Mouse (Mus musculus) spleen, postnatal 4 days (tissue): Measurements from ENCODE around the gene Fbxl18.
"Not testable (repeated sequence)": the region's sequence is repeated elsewhere in the genome, so short reads cannot be mapped to it uniquely, and the experiment has no call there.

Source experiments
- DNase-seq, 2 experiments: peaks; one replicate each; pipeline ENCODE4 v3.0.0; 2022; ENCODE audit warnings: low spot score in 2 of 2

Fbxl18 gene

GRCm38 (mm10) chr5:142874791-142875512 lies 20.3 kb downstream of the Fbxl18 start:
- DNase-seq: no peak

- DNase-seq: no peak
These were observed 21.5 kb downstream of the Fbxl18 start for GRCm38 (mm10) chr5:142873718-142874117.

DNA sequence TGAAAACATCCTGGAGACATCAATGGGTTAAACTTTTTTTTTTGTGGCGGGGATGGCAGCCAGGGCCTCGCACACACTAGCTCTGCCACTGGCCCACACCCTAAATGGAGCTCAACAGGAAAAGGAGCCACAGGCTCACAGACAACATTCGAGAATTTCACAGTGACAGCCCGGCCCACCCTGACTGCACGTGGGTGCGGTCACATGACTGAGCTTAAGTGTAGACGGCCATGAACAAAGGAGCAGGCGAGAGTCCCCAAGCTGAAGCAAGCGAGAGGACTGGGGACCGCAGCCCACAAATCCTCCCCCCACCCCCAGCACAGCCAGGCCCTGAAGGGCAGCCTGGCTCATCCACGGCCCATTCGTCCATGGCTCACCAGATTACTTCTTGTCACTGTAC lies 23.5 kb downstream of the Fbxl18 start:
- DNase-seq: no peak

DNA sequence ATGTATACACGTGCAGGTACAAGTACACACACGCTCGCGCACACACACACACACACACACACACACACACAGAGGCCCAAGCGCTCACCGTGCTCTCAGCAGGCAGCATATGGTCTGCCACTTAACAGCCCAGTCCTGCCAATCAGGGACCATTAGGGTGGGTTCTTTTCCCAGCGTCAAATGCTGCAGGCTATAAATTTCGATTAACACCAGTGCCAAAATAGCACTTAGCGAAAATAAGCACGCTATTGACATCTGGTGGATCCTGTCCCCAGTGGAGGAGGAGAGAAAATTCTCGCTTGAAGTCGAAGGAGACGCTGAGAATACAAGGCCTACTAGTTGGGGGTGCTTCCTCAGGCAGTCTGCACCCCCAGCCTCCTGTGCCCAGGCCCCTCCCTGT lies 25.8 kb downstream of the Fbxl18 start:
- DNase-seq: no peak

GRCm38 (mm10) chr5:142857763-142858229 lies 37.4 kb downstream of the Fbxl18 start:
- no peak for DNase-seq

DNA sequence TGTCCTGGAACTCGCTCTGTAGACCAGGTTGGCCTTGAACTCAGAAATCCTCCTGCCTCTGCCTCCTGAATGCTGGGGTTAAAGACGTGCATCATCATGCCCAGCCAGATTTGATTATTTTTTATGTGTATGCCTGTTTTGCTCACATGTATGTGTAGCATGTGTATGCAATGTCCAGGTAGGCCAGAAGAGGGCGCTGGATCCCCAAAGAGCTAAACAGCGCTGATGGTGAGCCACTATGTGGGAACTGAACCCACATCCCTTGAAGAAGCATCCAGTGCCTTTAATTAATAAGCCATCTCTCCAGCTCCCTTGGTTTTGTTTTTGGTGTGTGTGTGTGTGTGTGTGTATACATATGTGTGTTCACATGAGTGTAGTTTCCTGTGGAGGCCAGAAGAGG lies 38.8 kb downstream of the Fbxl18 start:
- no peak for DNase-seq

- peak; percentile 41 to 70 for DNase-seq
These were observed 40.3 kb downstream of the Fbxl18 start for GRCm38 (mm10) chr5:142854877-142855276.

DNA sequence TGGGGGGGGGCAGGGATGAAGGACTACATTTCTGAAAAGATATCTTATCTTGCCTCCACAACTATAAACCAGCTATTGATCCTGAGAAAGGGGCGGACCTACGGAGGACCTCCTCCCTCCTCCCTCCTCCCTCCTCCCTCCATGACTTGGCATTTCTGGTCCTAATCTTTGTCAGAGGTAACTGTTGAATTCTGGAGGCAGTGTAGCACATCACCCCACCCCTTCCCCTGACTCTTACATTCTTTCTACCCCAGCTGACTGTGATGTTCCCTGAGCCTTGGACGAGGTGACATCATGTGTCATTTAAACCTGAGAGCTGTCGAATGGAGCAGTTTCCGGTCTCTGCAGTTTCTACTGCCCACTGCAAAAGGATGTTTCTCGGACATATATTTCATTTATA lies 41.6 kb downstream of the Fbxl18 start:
- DNase-seq: no peak

DNA sequence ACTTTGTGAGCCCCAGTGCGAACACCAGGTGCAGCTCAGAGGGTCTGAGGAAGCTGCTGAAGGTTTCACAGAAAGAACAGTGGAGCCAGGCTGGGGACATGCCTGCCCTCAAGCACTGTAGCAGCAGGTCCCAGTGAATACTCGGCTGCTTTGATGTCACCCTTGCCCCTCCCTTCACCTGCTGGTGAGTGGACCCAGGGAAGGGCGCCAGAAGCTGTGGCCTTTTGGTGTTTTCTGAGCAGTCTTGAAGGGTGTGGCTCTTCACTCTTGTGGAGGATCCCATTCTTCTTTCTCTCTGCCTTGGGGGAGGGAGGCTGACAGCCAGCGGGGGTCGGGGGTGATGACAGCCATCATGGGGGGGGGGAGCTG lies 43.6 kb downstream of the Fbxl18 start:
- DNase-seq: no peak

- no peak for DNase-seq
These were observed 44.1 kb downstream of the Fbxl18 start for GRCm38 (mm10) chr5:142850916-142851680.

- DNase-seq: no peak
These were observed 44.7 kb downstream of the Fbxl18 start for GRCm38 (mm10) chr5:142850476-142850875.

DNA sequence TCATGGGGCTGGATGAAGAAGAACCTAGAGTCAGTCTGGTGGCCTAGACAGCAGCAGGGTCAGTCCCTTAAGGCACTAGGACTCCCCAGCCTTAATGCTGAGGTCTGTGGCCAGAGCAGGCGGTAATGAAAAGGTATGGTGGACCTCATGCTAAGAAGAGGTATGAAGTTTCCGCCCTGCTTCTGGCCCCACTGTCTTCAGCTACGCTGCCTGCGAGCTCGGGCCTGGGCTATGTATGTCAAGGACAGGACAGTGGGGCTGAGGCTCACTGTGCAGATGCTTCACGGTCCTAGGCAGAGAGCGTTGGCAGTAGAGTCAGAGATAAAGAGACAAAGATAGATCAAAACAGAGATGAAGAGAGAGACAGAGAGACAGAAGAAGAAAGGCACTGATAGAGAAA lies 46.3 kb downstream of the Fbxl18 start:
- DNase-seq: no peak

GRCm38 (mm10) chr5:142848149-142848548 lies 47.1 kb downstream of the Fbxl18 start:
- no peak for DNase-seq

DNA sequence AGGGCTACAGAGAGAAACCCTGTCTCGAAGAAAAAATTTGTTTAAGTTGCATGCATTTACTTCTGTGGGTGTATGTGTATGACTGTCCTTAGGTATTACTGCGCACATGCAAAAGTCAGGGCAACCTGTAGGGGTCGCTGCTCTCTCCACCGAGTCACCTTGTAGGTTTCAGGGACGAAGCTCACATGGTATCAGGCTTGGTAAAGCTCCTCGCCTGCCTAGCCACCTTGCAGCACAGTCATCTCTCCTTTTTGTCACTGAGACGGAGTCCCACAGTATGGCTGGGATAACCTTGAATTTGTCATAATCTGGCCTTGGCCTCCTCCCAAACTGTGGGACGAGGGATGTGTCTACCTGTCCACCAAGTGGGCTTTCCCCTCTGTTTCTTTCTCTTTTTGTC lies 50.8 kb downstream of the Fbxl18 start:
- DNase-seq: peak in 1 of 2 experiments; percentile 72

DNA sequence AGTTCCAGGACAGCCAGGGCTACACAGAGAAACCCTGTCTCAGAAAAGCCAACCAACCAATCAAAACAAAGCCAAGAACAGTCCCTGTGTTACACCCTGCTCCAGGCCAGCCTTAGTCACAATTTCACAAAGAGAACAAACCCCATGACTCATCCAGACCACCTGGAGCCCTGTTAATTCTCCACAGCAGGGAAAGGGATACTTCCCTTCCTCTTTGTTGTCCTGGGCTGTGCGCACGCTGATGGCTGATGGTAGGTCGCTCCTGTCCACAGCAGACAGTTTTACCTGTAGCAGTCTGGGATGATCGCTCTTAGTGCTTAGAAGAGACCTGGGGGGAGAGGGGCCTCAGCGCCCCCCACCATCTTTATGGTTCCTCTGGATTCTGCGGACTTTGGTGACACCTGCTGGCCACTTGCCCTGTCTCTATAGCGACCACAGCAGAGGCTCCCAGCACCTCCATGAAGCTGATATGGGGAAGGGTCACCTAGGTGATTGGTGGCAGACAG lies 53.0 kb downstream of the Fbxl18 start:
- DNase-seq: no peak

GRCm38 (mm10) chr5:142841372-142842136 lies 53.7 kb downstream of the Fbxl18 start:
- no peak for DNase-seq

- DNase-seq: not testable (repeated sequence)
These were observed 57.8 kb downstream of the Fbxl18 start for GRCm38 (mm10) chr5:142837427-142837826.

DNA sequence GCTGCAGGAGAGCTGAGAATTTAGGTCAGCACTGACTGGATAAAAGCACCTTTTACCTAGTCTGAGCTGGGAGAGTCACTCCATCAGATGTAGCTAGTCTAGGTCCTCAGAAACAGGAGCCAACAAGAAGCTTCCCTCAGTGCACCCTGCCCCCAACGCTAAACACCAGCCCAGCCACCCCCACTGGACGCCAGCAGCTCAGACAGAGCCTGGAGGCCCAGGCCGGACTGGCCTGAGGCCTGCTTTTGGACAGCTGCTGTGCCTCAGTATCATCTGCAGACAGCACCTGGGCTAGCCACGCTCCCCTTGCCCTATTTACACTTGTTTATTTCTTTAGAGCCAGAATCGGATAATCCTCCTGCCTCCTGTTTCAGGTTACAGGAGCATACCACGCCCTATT lies 58.3 kb downstream of the Fbxl18 start:
- DNase-seq: no peak

DNA sequence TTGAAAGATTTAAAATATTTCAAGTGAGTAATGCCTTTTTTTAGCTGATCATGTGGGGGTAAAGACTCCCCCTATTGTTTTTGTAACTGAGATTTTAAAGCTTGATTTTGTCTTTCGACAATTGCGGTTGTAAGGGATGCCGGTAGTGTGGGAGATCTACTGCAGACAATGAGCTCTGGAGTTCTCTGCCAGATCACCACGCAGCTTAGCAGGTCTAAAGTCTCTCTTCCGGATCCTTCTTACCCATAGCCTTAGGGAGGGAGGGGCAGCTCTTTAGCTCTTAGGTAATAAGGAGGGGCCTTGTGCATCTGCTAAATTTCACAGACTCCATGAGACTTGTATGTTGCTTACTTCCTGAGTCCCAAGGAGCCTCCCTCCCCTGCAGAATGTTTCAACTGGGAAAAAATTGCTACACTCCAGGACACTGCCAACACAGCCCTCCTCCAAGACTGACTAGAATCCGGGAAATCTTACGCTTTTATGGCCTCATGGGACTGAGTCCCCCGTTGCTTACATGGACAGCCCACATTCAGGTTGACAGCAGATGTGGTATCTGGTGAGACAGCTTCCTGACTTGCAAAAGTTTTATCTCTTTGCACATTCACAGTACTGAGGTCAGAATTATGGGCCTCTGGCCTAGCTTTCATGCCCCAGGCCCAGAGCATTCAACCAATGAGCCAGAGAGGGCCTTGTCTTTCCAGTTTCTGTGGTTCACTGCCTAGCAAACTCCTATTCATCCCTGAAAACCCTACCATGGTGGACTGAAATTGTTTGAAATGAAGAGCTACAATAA lies 61.4 kb downstream of the Fbxl18 start:
- DNase-seq: no peak

- DNase-seq: no peak
These were observed 69.1 kb downstream of the Fbxl18 start for GRCm38 (mm10) chr5:142826131-142826530.

GRCm38 (mm10) chr5:142825665-142826064 lies 69.6 kb downstream of the Fbxl18 start:
- DNase-seq: no peak
